Mouse (Mus musculus) right cerebral cortex, postnatal 25 days (tissue): ENCODE measurements around the gene Llph.

ENCODE experiments used
- DNase-seq: peaks from one replicate; pipeline ENCODE4 v3.0.0; 2022

The Llph gene

DNA sequence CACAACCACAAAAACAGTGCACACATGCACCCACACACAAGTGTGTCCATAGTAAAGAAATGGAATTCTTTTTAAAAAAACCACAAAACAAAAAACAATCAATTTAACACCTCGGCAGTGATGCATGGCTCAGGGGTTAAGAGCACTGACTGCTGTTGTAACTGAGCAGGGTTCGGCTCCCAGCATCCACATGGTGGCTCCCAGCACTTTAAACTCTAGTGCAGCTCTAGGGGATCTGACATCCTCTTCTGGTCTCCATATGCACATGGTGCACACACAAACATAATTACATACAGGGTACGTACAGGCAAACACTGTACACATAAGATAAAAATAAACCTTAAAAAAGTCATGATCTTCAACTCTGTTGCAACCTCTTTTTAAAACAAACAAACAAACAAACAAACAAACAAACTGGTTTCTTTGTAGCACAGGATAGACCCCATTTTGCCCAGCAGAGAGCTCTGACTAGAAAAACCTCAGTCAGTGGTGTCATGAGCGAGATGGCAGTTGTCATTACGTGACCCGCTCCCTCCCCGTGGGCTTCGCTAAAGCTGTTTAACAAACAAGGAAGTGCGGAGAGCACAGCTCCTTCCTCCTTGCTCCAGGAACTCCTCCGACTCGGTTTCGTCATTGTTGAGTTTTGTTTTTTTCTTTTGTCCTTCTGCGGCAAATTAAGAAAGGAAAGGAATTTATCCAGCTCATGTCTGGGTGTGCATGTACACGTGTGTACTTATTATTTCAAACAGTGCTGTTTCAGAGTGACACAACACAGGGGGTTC lies 7.1 kb upstream of the Llph start:
- no peak for DNase-seq

DNA sequence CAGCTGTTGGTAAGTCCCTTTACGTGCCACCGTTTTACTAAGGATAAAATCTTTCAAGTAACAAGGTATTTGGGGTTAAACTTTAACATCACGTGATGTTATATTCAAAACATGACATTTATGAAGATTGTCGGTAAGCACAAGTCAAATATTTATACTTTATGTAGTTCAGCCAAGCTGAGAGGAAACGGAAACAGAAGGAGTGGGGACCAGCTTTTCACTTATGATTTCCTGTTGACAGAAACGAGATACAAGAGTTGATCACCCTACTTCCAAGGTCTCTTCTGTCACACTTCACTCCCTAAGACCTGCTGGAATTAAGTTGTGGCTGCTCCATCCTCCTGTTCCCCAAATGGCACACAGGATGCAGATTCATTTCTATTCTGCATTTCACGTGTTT lies 6.1 kb upstream of the Llph start:
- no peak for DNase-seq

DNA sequence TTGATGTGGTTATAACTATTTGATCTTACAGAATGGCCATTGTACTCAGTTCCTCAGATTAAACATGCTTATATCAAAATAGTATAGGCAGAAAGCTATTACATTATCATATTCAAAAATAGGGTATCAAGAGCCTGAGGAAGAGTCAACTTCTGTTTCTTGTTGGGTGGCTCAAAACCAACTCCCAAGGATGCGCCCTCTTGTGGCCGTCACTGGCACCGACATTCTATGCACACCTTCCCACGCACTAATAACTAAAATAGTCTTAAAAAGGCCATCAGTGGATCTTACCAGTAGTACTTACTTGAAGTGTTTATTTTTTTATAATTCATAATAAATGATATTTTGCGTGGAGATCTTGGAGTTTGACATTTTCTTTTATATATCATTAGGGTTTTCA lies 4.8 kb downstream of the Llph start:
- peak; percentile 24 for DNase-seq

DNA sequence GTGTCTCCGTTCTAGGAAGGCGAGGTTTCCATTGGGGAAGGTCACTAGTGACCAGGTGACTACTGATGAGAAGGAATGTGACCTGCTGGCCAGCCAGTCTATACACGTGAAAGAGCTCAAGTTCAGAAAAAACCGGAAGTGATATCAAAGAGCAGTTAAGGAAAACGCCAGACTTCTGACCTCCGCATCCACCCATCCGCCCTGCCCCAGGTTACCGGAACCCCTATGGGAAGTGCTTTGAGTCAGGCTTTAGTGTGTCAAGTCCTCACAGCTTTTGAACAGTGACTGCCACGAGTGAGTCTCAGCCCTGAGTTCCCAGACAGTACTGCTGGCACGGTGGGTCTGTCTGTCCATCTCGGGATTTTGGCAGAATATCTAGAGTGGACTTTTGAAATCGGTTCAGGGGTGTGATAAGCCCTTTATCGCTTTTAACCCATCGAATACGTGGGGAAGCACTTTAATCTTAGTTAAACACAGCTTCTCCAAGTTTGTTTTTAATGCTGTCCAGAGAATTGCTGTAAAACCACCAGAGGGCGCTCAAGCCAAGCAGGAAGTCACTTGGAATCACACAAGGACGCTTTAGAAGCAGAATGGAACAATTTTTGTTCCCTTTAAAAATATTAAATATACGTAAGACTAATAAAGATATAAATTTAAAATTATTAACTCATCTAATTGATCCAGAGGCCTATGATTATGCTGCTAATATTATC lies 6.9 kb downstream of the Llph start:
- peak; percentile 27 for DNase-seq

DNA sequence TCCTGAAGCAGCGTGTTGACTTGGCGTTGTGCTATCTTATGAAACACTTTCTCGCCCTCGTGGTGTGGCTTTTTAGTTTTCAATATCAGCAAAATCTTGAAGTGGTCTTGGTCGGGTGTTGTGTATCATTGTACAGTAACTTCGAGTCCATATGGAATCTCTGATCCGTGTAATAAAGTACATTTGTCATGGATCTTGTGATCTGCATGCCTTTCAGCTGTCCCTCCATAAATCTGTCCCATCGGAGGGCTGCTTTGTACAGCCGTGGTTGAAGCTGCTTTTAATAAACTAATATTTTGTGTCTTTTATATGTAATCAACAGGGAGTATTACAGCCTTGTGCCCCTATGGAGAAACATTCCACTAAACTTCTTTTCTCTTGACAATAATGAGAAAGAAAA lies 10.0 kb downstream of the Llph start:
- DNase-seq: no peak

DNA sequence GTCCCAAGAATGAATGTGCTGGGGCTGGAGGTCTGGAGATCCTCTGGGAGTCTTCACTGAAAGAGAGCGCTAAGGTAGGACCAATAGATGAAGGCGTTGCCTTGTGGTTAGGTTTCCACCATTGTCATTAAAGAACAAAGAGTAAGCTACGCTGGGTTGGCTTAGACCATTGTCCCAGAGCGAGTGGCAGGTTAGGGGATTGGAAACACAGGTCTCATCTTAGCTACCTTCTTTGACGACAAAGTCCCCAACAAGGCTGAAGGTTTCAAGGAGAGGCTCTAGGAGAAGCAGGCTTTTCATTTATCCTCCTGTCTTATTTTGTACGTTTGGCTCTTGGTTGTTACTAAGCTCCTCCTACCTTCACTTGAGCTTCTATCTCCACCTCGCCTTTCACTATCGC lies 11.4 kb downstream of the Llph start:
- no peak for DNase-seq

DNA sequence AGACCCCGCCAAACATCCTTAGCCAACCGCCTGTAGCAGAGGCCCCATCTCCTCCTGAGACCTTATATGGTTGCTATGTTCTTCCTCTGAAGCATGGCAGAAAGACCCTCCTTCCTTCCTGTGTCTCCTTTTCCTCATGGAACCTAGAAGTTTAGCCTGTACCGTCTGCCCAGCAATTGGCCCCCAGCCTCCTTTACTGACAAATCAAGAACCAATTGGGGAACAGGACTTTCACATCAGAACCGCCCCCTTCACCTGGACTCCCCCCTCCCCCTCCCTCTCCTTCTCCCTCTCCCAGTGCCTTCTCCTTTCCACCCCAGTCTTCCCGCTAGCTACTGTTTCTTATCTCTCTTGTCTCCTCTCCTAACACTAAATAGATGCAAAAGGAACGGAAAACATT lies 12.6 kb downstream of the Llph start:
- no peak for DNase-seq

DNA sequence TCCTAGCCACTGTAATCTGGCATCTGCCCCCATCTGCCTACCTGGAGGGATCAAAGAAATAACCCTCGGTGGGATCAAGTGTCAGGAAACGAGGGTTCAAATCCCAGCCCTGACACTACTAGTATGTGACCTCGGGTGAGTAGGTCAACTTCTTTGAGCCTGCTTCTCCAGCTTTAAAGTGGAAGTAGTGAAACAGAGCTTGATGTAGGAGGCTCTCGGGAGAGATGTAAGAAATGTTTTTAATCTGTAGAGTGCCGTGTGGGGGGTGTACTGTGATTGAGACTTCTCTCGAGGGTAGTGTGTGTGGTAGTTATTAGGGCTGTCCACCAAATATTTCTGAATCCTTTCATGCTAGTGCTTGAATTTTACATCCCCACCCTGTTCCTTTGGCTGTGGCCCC lies 15.6 kb downstream of the Llph start:
- DNase-seq: no peak

DNA sequence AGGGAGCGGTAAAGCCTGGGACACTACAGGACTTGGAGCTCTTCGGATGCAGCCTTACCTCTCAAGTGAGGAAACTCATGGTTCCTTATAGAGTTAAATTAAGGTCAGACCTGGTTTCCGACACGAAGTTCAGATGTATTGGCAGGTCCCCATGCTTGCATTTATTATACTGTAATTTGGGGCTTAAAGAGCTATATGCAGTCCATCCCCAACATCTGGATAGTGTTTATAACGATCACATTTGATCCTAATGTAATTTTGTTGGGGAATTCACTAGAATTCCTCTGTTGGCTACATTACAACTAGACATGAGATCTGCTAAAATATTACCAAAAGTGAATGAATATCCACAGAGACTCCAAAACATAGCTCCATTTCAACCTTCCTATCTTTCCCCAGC lies 18.8 kb downstream of the Llph start:
- DNase-seq: no peak

DNA sequence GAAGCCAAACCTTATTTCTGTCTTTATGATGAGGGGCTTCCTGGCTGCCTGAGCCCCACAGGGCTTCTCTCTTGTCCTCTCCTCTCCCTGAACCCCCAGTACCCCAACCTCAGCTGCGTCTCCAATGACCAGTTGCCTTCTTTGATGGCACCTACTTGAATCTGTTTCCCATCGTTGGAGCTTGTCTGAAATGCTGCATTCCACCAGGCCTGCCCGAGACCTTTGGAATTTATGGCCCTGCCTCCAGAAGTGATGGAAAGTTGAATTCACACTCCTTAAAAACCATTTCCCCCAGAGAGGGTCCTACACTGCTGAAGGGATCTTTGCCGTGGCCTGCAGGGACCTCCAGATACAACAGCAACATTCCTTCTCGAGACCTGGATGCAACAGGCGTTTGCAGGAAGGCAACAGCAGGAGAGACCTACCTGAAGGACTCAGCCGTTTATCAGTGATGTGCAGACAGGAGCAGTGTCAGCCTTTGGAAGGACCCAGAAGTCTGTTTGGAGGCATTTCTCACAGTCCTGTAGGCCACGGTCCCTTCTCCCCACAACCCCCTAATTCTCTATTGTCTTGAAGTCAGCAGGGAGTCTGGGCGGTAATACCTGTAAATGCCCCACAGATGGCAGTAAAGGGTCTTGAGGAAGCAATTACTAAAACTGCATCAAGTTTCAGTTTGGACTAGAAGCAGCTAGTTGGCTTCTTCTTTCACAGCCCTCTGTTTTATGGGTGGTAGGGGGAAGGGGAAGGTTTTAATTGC lies 20.3 kb downstream of the Llph start:
- DNase-seq: peak; percentile 20

DNA sequence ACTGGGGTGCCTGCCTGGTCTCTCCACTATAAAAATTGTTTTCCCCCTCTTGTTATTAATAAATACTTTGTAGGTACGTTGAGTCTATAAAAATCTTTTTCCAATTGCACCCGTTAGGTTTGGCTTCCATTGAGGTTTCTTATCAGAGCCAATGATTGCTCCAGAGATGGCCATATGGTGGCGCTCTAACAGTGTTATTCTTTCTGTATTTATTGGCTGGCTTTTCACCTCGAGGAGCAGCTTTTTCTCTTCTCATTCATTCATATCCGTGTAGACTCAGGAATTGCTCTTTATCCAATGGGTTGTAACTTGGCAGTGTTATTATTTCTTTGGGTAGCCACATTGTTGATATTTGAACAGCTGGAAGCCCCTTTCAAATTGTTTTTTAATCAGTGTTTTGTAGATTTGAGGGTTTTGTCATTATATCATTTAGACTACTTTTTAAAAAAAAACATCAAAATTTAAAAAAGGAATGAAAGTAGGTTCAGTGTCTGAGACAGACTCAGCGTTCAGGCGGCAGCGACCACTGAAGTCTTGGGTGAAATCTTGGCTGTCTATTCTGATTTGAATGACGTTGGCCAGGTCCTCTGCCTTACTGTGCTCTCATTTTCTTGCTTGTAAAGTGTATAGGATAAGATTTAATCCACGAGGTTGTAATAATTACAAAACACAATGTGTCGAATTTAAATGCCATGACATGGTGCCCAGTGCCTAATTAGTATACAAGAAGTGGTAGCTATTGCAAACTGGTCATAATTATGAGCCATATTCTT lies 24.2 kb downstream of the Llph start:
- DNase-seq: no peak

DNA sequence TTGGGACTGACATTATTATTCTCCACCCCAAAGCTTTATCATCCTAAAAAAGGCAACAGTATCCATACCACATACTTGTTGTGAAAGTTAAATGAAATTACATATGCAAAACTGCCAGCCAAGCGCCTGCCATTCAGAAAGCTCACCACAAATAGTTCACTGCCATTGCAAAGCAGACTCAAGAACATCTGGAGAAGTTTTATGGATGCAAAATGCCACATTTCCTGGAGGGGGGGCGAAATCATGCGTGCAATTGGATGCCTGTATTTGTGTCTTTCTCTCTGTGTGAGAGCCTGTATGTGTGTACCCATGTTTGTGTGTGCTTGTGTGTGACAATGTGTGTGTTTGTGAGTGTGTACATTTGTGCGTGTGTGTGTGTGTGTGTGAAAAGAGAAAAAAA lies 24.9 kb downstream of the Llph start:
- no peak for DNase-seq

DNA sequence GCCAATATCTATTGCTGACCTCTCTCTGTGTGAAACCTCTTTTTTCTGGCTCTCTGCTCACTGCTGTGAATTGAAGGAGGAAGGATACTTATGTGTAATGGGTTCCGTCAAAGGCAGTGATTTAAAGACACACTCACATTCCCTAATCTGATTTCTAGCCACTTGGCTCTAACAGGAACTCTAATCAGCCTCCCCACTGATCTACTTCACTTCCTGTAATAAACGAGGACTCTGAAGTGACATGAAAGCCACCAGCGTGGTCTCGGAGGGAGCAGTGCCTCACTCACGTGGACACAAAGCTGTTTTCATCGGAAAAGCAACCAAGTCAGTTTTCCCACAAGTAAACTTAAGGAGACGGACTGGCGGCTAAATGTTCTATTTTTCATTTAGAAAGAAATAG lies 25.9 kb downstream of the Llph start:
- DNase-seq: no peak

DNA sequence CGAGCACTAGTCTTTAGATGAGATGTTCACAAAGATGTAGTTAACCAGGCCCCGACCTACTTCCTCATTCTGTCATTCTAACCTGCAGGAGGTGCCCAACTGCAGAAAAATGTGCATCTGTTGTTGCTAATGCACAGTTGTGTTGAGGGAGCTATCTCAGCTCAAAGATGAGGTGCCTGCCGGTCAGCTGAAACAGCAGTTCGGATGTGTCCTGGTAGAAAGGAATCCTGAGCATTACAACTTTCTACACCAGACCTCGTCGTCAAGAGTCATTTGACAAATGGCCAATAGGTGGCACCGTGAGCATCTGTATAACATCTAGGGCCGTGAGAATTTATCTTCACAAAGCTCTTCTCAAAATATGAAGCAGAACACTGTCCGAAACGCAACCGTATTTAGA lies 30.4 kb downstream of the Llph start:
- DNase-seq: peak; percentile 49

DNA sequence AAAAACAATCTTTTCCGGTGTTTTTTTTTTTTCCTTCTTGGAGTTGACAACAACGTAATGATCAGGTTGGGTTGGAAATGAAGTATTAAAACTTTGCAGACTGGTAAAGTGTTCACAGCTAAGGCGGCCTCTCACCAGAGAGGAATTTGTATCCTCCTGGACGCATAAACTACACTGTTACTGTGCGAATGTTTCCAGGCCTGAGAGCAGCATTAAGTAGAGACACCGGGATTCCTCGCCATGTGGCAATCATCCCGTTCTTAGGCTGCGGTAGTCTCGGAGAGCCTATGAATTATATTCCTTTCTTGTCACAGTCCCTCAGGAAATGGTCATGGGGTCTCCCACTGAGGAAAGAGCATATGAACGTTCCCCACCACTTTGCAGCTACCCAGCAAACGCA lies 40.9 kb downstream of the Llph start:
- DNase-seq: no peak

DNA sequence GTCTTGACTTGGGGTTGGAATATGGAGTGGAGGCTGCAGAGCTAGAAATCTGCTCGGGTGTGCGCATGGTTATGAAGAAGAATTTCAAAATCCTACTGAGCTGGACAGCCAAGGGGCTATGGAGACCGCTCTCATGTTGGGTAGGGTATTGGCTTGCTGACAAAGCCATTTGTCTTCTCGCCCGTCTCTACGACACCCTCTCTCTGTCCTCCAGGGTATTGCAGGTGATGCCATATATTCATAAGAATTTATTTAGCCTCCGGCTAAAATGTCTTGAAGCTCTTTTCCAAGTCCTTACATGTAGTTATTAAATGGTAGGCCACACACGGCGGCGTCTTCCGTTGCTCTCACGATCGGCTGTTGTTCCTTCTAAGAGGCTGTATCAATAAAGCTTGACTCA lies 43.1 kb downstream of the Llph start:
- no peak for DNase-seq

DNA sequence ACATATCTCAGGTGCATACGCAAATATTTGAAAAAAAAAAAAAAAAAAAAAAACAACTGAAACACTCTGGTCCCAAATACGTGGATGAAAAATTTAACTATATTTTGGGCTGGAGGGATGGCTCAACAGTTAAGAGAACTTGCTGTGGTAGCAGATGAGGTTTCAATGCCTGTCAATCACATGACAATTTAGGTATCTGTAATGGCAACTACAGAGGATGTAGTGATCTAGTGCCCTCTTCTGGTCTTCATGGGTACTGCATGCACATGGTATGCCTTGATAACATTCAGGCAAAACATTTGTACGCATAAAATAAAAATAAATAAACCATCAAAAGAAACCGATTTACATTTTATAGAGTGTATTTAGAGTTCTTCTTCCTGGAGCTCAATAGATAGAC lies 43.9 kb downstream of the Llph start:
- no peak for DNase-seq

DNA sequence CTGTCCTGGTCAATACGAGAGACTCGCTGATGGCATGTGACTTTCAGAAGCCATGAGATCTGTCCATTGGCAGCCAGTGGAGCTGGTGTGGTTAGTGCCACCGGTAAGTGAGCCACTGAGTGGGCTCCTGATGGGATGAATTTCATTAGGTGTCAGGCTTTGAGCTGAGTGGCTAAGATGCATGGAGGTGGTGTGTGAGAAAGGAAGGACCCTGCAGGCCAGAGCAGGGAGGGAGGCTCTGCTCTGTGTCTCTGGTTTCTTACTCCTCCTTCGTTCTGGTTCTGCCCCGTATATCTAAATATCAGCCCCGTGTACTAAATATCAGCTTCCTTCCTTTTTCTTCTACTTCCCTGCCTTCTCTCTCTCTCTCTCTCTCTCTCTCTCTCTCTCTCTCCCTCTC lies 44.4 kb downstream of the Llph start:
- DNase-seq: no peak

DNA sequence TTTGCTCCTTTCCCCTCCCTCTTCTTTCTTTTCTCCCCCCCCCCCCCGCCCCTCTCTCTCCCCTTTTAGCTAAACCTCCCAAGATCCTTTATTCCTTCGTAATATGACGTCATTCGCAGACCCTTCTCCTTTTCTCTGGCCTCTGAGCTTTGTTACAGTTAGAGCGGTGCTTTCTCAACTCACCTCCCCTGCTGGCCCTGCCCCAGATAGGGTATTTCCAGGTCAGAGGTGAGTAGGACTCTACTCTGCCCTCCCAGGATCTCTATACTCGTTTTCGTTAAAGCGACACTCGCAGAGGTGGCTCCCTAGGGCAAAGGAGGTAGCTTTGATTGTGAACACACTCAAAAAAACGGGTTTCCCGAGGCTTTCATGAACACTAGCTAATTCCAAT lies 45.0 kb downstream of the Llph start:
- DNase-seq: no peak

DNA sequence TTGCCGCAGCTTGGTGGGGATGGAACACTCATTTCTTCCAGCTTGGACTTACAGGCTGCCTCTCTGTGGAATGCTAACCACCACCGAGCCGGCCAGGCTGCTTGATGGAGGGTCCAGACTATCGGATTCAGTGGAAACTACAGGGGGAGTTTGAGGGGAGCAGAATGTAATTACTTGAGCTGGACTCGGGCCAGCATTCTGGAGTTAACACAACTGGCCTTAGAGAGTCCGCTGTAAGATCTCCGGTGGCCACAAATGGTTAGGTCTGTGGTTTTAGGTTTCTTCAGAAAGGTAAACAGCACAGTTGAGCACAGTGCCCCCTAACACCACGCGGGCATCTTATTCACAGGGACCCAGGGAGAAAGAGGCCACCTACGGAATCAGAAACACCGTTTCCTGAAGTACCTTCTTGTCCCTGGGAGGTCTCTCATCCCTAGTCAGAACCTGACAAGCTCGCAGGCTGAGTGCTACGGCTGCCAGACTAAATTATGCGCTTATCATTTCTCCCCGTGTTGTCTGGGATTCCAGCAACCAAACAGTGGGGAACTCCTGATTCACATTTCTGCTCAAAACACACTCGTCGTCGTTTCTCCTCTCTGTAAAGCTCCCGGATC lies 45.5 kb downstream of the Llph start:
- DNase-seq: no peak

DNA sequence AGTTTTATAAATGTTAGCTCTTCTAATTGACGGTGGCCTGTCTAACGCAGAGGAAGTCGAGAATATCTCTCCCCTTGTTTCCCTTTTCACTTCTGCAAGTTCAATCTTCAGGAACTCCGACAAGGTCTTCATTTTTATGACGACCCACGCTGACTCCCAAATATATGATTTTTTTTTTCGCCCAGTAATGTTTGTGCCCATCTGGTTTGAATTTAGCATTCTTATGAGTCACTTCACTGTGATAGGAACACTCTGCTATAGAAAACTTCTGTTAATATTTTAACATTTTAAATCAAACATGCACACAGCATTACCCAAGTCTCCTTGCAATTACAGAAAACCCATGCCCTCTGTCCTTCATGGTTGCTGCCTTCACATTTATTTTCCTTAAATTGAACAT lies 46.5 kb downstream of the Llph start:
- no peak for DNase-seq

DNA sequence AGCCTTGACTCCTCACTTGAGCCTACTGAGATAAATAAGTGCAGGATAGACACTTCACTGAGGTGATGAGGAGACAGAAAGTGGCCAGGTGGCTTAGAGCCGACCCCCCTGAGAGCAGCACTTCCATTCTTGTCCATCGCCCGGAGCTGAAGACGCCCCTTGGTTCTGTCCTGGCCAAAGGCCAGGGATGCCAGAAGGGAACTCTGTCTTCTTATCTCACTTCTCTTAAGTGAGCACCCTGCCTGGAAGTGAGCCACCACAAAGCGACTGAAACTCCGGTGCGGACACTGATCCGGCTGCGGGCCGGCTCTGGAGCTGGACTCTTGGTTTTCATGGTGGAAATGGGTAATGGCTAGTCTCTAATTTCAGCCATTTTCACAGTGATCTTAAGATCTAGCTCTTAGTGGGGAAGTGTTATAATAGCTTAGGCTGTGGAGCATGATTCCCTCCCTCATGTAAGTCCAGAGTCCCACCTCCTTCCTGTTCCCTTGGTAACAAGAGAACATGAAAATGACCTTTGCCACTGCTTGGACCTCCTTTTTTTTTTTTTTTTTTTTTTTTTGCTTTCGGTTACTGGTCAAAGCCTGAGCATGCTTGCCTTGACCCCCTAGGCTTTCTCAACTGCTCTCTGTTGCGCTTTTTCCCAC lies 52.7 kb downstream of the Llph start:
- DNase-seq: no peak
